Mouse (Mus musculus) cerebellum, adult 18-20 months (tissue): ENCODE results near the gene 2700049A03Rik.
A peak's percentile ranks its signal among the peaks of the same experiment; 100 is the strongest.
"Not testable (repeated sequence)": the region's sequence is repeated elsewhere in the genome, so short reads cannot be mapped to it uniquely, and the experiment has no call there.

Experiments used
- DNase-seq, 2 experiments: peaks; one replicate each; pipeline ENCODE4 v3.0.0; 2021

2700049A03Rik gene

GRCm38 (mm10) chr12:71136130-71136973 is at the start of gene 2700049A03Rik, which contains the start of gene Timm9:
TSS of gene 2700049A03Rik (plus strand) at chr12:71136848.
TSS of gene Timm9 (minus strand) at chr12:71136684.
- peak; percentile 76 to 86 for DNase-seq

- not testable (repeated sequence) for DNase-seq
Measured at GRCm38 (mm10) chr12:71104275-71104674, 32.4 kb upstream of the 2700049A03Rik start.

- DNase-seq, result no peak
Measured at GRCm38 (mm10) chr12:71107216-71107771, 29.4 kb upstream of the 2700049A03Rik start.

- peak; percentile 58 to 68 for DNase-seq
Measured at GRCm38 (mm10) chr12:71111331-71111730, 25.3 kb upstream of the 2700049A03Rik start, which contains the start of gene Tomm20l. TSS of gene Tomm20l (plus strand) at chr12:71111428.

GRCm38 (mm10) chr12:71113074-71113473 is 23.6 kb upstream of the 2700049A03Rik start:
- no peak for DNase-seq

- peak; percentile 40 to 53 for DNase-seq
Measured at GRCm38 (mm10) chr12:71113675-71114288, 22.9 kb upstream of the 2700049A03Rik start.

- DNase-seq, result no peak
Measured at GRCm38 (mm10) chr12:71116411-71116810, 20.2 kb upstream of the 2700049A03Rik start.

- peak in 1 of 2 experiments; percentile 27 for DNase-seq
Measured at GRCm38 (mm10) chr12:71122731-71123130, 13.9 kb upstream of the 2700049A03Rik start.

- peak; percentile 88 to 90 for DNase-seq
Measured at GRCm38 (mm10) chr12:71123286-71123685, 13.4 kb upstream of the 2700049A03Rik start.

- DNase-seq, result no peak
Measured at GRCm38 (mm10) chr12:71135581-71135980, 1.1 kb upstream of the 2700049A03Rik start.

GRCm38 (mm10) chr12:71136974-71137491 is 385 bp downstream of the 2700049A03Rik start:
- peak; percentile 76 to 84 for DNase-seq

GRCm38 (mm10) chr12:71137686-71138085 is 1.0 kb downstream of the 2700049A03Rik start:
- no peak for DNase-seq

- DNase-seq, result no peak
Measured at GRCm38 (mm10) chr12:71139258-71139828, 2.7 kb downstream of the 2700049A03Rik start.

GRCm38 (mm10) chr12:71141189-71141588 is 4.5 kb downstream of the 2700049A03Rik start:
- DNase-seq, result no peak

- DNase-seq, result peak; percentile 55 to 67
Measured at GRCm38 (mm10) chr12:71147641-71148040, 11.0 kb downstream of the 2700049A03Rik start.

GRCm38 (mm10) chr12:71148801-71149200 is 12.2 kb downstream of the 2700049A03Rik start:
- no peak for DNase-seq

- DNase-seq, result no peak
Measured at GRCm38 (mm10) chr12:71149456-71149855, 12.8 kb downstream of the 2700049A03Rik start.

GRCm38 (mm10) chr12:71150167-71150566 is 13.5 kb downstream of the 2700049A03Rik start:
- no peak for DNase-seq

GRCm38 (mm10) chr12:71154979-71155378 is 18.3 kb downstream of the 2700049A03Rik start:
- no peak for DNase-seq

- DNase-seq, result no peak
Measured at GRCm38 (mm10) chr12:71157974-71158373, 21.3 kb downstream of the 2700049A03Rik start.

GRCm38 (mm10) chr12:71164410-71164809 is 27.8 kb downstream of the 2700049A03Rik start:
- no peak for DNase-seq

GRCm38 (mm10) chr12:71169911-71170310 is 33.3 kb downstream of the 2700049A03Rik start:
- DNase-seq, result no peak

- no peak for DNase-seq
Measured at GRCm38 (mm10) chr12:71183736-71184135, 47.1 kb downstream of the 2700049A03Rik start.
